In the genomic region with DNA sequence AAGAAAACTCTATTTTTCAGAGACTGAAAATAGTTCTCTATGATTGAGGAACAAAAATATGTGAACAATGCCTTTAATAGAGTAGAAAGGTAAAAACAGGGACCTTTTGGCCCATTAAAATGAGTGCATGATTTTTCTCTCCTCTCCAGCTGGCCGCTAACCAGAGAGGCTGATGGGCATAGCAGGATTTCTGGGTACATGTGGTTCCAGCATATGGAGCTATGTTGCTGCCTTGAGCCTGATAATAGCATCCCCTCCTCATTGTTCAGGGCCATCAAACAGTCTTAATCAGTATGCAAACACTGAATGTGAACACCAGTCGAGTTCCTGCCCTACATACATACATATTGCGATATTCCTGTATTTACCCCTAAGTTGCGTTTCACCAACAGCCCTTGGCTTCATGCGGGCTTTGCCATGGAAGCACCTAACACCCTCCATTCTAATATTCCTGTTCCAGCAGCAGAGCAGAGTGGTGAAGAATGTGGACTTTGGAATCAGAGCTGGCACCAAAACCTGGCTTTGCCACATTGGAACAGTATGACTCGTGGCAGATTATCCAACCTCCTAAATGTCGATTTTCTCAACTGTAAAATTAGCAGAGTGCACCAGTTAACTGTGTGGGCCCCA, we compare ENCODE assay signal across 14 mouse cellular contexts.
DNase-seq lines count a peak whose midpoint lies in the region; ATAC-seq lines count a peak whose summit lies in the region.
"Had no signal": no experiment of that assay in that cellular context is flagged by ENCODE, and none has a peak within 500 bp of the region (broad histone marks: within the 10 kb centered on the region; RNA-seq: fewer than 3 reads in every experiment).

No protein-coding gene starts in this region.

- DNase-seq in cerebellum, postnatal 4 days (ENCODE audit: low spot score in 2 of 2): no peak
- DNase-seq in kidney, postnatal 36 days: peak; percentile 26 to 70
- DNase-seq in kidney, postnatal 4 days: no peak
- peak; percentile 44 for DNase-seq in 3T3-L1 (ENCODE audit: low read depth, low spot score)
- peak; percentile 77 for DNase-seq in cerebellum, adult 8-10 months
- no peak for DNase-seq in retina, postnatal 1 day
- DNase-seq in ovary, postnatal 36 days (ENCODE audit: low spot score): no peak
- DNase-seq: adrenal gland, postnatal 10 days; embryo, embryonic 11 days; gastrocnemius, postnatal 25 days; liver, embryonic 13.5 days had no signal

- peak; percentile 94 for ATAC-seq in cerebellum, adult (ENCODE audit: insufficient number of reproducible peaks, low FRiP score, low TSS enrichment)
- ATAC-seq: intestine, embryonic 15.5 days; midbrain, embryonic 13.5 days had no signal

Comparison
In these comparisons a context has a peak if more than half of its experiments do, and no peak if none do; other contexts are left out.
1. DNase-seq: peak in kidney, postnatal 36 days (2 of 2), 3T3-L1 (single experiment) and cerebellum, adult 8-10 months (single experiment); none in cerebellum, postnatal 4 days (0 of 2), kidney, postnatal 4 days (0 of 2), retina, postnatal 1 day (single experiment) and ovary, postnatal 36 days (single experiment).